Mouse (Mus musculus) C2C12 (cell line): Measurements from ENCODE around the gene Prpf4b. TPM values are rescaled to one million over a fixed set of nuclear protein-coding genes. Genes with fewer than 3 reads are reported as not detected.
A peak's percentile ranks its signal among the peaks of the same experiment; 100 is the strongest.

Experiments used
- H3K27me3 ChIP-seq: one replicate; pipeline ENCODE4 v1.6.1; 2011; ENCODE audit not compliant: control insufficient read depth, insufficient read depth, insufficient read length
- H3K36me3 ChIP-seq: one replicate; pipeline ENCODE4 v1.6.1; 2011; ENCODE audit not compliant: control insufficient read depth, insufficient read depth
- H3K4me3 ChIP-seq: one replicate; pipeline ENCODE4 v1.5.1; 2011; ENCODE audit warnings: mild to moderate bottlenecking, control low read depth; ENCODE audit not compliant: poor library complexity, insufficient read depth, severe bottlenecking
- H3K79me2 ChIP-seq: one replicate; pipeline ENCODE4 v1.6.1; 2011; ENCODE audit not compliant: control insufficient read depth, insufficient read depth
- H3K79me3 ChIP-seq: one replicate; pipeline ENCODE4 v1.6.1; 2011; ENCODE audit warnings: low read depth, control low read depth
- H3ac ChIP-seq: one replicate; pipeline ENCODE3; 2011; ENCODE audit warnings: low read depth; ENCODE audit not compliant: control insufficient read depth, insufficient read length
- CEBPB ChIP-seq: IDR thresholded peaks from one replicate; pipeline ENCODE4 v1.6.1; 2011; ENCODE audit warnings: low read depth, mild to moderate bottlenecking, control low read depth, moderate library complexity
- CTCF ChIP-seq: IDR thresholded peaks from one replicate; pipeline ENCODE4 v1.5.1; 2011; ENCODE audit not compliant: control insufficient read depth, insufficient read depth, insufficient read length
- FOSL1 ChIP-seq: IDR thresholded peaks from one replicate; pipeline ENCODE4 v1.8.0; 2011; ENCODE audit warnings: mild to moderate bottlenecking, low read length; ENCODE audit not compliant: poor library complexity, insufficient read depth, severe bottlenecking
- MAX ChIP-seq: IDR thresholded peaks from one replicate; pipeline ENCODE4 v1.6.1; 2011; ENCODE audit warnings: mild to moderate bottlenecking, control low read depth
- MYOD1 ChIP-seq: IDR thresholded peaks from one replicate; pipeline ENCODE4 v1.6.1; 2011; ENCODE audit warnings: low read depth; ENCODE audit not compliant: control insufficient read depth, insufficient read length
- MYOG ChIP-seq: IDR thresholded peaks from one replicate; pipeline ENCODE4 v1.6.1; 2011; ENCODE audit not compliant: control insufficient read depth, insufficient read length; ENCODE audit errors: extremely low read depth
- USF1 ChIP-seq: IDR thresholded peaks from one replicate; pipeline ENCODE4 v1.6.1; 2011; ENCODE audit warnings: low read depth, mild to moderate bottlenecking, control low read depth, moderate library complexity
- long read RNA-seq, 2 experiments: library from polyadenylated mRNA; unstranded; transcript quantifications; one replicate each; pipeline ENCODE4 v2.0.0; 2019 to 2020
- polyA plus RNA-seq: library from polyadenylated mRNA; unstranded; fragments of >200 nt; fragmentation: generic; extraction: Trizol; gene quantifications from one replicate; pipeline ENCODE4 v1.2.1, GENCODE M21; 2012; ENCODE audit warnings: missing spikeins

Gene Prpf4b
- polyA plus RNA-seq = 8.5 TPM
- long read RNA-seq, experiment 1, full-length matches to known transcripts = 16 of 26 reads
- long read RNA-seq, experiment 1, partial matches to known transcripts = 5 of 26 reads
- long read RNA-seq, experiment 1, other reads (novel, unspliced or antisense) = 5 of 26 reads
- long read RNA-seq, experiment 2, full-length matches to known transcripts = 65 of 90 reads
- long read RNA-seq, experiment 2, partial matches to known transcripts = 15 of 90 reads
- long read RNA-seq, experiment 2, other reads (novel, unspliced or antisense) = 10 of 90 reads

DNA sequence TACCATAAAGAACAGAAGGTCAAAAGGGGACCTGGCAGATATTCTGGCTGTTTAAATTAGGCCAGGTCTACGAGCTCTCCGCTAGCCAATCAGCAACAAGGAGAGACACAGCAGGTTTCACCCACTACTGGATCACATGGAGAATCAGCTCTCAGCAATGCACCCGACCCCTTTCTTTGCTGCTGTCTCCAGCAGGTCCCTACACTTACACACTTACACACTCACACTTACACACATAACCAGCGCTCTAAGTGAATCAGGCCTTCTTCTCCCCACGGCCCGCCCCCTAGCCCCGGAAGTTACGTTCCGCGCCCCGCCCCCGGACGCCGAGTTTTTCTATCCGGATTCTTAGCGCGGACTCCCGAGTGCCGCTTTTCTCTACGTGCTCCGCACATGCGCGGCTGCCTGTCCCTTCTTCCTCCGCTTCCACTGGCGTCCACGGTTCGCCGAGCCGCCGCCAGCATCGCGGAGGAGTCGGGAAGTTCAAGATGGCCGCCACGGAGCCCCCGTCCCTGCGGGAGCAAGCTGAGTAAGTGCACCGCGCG is at the start of gene Prpf4b:
Gene Prpf4b, plus strand, starts transcription at position 137 of the 545 bp plus-strand sequence.
- peaks cover 51% of the 10 kb centered on the region for H3K79me2 ChIP-seq
- TF ChIP-seq MAX (peak; percentile 44), MYOG (no peak), MYOD1 (no peak), CEBPB (no peak), USF1 (no peak)
- no peaks in the 10 kb centered on the region for H3K27me3 ChIP-seq
- H3K36me3 ChIP-seq = no peaks in the 10 kb centered on the region
- H3K4me3 ChIP-seq = peak within 1 kb of the TSS; percentile 83
- peak within 1 kb of the TSS; percentile 95 for H3ac ChIP-seq
- peaks cover 45% of the 10 kb centered on the region for H3K79me3 ChIP-seq

- no peaks in the 10 kb centered on the region for H3K27me3 ChIP-seq
- H3ac ChIP-seq = no peak overlapping the region
- no peaks in the 10 kb centered on the region for H3K79me2 ChIP-seq
- no peak for TF ChIP-seq MYOG
- TF ChIP-seq CTCF = no peak
- TF ChIP-seq USF1 = no peak
- no peak for TF ChIP-seq CEBPB
- no peak for TF ChIP-seq MAX
- no peak for TF ChIP-seq FOSL1
- no peak for TF ChIP-seq MYOD1
- no peak overlapping the region for H3K4me3 ChIP-seq
- no peaks in the 10 kb centered on the region for H3K36me3 ChIP-seq
- no peaks in the 10 kb centered on the region for H3K79me3 ChIP-seq
These were observed 48.1 kb upstream of the Prpf4b start for GRCm38 (mm10) chr13:34826760-34827690.

GRCm38 (mm10) chr13:34827988-34828882 is 46.9 kb upstream of the Prpf4b start:
- TF ChIP-seq USF1 (no peak), MYOG (no peak), FOSL1 (no peak), CTCF (no peak), MAX (no peak), MYOD1 (no peak), CEBPB (no peak)
- H3K36me3 ChIP-seq = no peaks in the 10 kb centered on the region
- H3K4me3 ChIP-seq = no peak overlapping the region
- no peaks in the 10 kb centered on the region for H3K79me3 ChIP-seq
- no peaks in the 10 kb centered on the region for H3K27me3 ChIP-seq
- no peaks in the 10 kb centered on the region for H3K79me2 ChIP-seq
- no peak overlapping the region for H3ac ChIP-seq

DNA sequence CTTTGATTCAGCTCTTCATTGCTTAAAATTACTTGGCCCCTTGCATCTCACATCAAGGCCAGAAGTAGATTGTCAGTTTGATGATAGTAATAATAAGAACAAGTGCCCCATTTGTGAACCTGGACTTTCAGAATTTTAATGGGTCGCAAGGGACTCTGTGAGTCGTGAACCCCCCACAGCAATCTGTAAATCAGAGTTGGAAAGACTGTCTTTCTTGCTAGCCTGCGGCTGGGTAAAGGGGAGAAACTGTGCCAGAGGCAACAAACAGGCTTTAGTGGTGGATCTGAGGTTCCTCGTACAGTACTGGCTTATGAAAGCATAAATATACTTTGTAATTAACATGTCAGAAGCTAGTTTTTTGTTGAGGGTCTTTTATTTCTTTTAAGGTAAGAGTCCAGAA is 32.3 kb upstream of the Prpf4b start:
- Histone ChIP-seq H3K36me3 (no peaks in the 10 kb centered on the region), H3ac (no peak overlapping the region), H3K79me3 (no peaks in the 10 kb centered on the region), H3K27me3 (no peaks in the 10 kb centered on the region), H3K4me3 (no peak overlapping the region), H3K79me2 (no peaks in the 10 kb centered on the region)
- TF ChIP-seq CEBPB (no peak), MAX (no peak), CTCF (no peak)

- no peaks in the 10 kb centered on the region for H3K79me3 ChIP-seq
- H3K27me3 ChIP-seq = peaks cover 5% of the 10 kb centered on the region
- no peak overlapping the region for H3ac ChIP-seq
- no peaks in the 10 kb centered on the region for H3K79me2 ChIP-seq
- TF ChIP-seq CTCF (no peak), CEBPB (no peak), MAX (no peak), FOSL1 (no peak), MYOG (no peak), MYOD1 (no peak), USF1 (no peak)
- no peaks in the 10 kb centered on the region for H3K36me3 ChIP-seq
- H3K4me3 ChIP-seq = no peak overlapping the region
These were observed 24.3 kb upstream of the Prpf4b start for GRCm38 (mm10) chr13:34850759-34851158.
